Mouse (Mus musculus) hindbrain, embryonic 16.5 days (tissue): ENCODE measurements at regions not wholly inside any gene's neighbourhood (a gene's known extent, or its start where the extent isn't known, plus 50 kb on each side); places are given as distances from the start of the nearest gene placed in this dataset.

Experiments used
- ATAC-seq: fragments of 200-750 bp; cut with Nextera tagmentation; 2 replicates; pipeline ENCODE4 v1.8.0; 2017; ENCODE audit warnings: moderate TSS enrichment, moderate library complexity
- H3K27ac ChIP-seq: fragments of 300-500 bp; sonication (generic); 2 replicates; pipeline ENCODE4 v1.5.1; 2014; ENCODE audit warnings: low read depth, mild to moderate bottlenecking, control low read depth, low read length, moderate library complexity
- H3K27me3 ChIP-seq: fragments of 300-500 bp; sonication (generic); replicated peaks from 2 replicates; pipeline ENCODE4 v1.6.1; 2014; ENCODE audit warnings: low read length; ENCODE audit not compliant: control insufficient read depth, insufficient read depth
- H3K36me3 ChIP-seq: fragments of 300-500 bp; sonication (generic); 2 replicates; pipeline ENCODE4 v1.6.1; 2014; ENCODE audit warnings: mild to moderate bottlenecking, low read length, moderate library complexity, mixed read lengths; ENCODE audit not compliant: control insufficient read depth, insufficient read depth
- H3K4me1 ChIP-seq: fragments of 300-500 bp; sonication (generic); 2 replicates; pipeline ENCODE4 v1.6.1; 2014; ENCODE audit warnings: low read depth, low read length; ENCODE audit not compliant: control insufficient read depth, insufficient read depth
- H3K4me2 ChIP-seq: fragments of 300-500 bp; sonication (generic); 2 replicates; pipeline ENCODE4 v1.6.1; 2014; ENCODE audit warnings: mild to moderate bottlenecking, low read length, control low read depth, moderate library complexity
- H3K4me3 ChIP-seq: fragments of 300-500 bp; sonication (generic); 2 replicates; pipeline ENCODE4 v1.5.1; 2014; ENCODE audit warnings: mild to moderate bottlenecking, low read length, control low read depth, moderate library complexity
- H3K9ac ChIP-seq: fragments of 300-500 bp; sonication (generic); 2 replicates; pipeline ENCODE4 v1.6.1; 2014; ENCODE audit warnings: low read depth, mild to moderate bottlenecking, control low read depth, low read length, moderate library complexity
- H3K9me3 ChIP-seq: fragments of 300-500 bp; sonication (generic); 2 replicates; pipeline ENCODE4 v1.6.1; 2014; ENCODE audit warnings: mild to moderate bottlenecking, low read length, moderate library complexity; ENCODE audit not compliant: control insufficient read depth
- WGBS: fragments of 180-500 bp; shearing (Covaris S2); extraction: QIAGEN DNeasy Blood & Tissue Kit; methylation state at CpG from one replicate; pipeline ENCODE4 v1.1.7; 2014; 5-methylcytosine and 5-hydroxymethylcytosine counted together

DNA sequence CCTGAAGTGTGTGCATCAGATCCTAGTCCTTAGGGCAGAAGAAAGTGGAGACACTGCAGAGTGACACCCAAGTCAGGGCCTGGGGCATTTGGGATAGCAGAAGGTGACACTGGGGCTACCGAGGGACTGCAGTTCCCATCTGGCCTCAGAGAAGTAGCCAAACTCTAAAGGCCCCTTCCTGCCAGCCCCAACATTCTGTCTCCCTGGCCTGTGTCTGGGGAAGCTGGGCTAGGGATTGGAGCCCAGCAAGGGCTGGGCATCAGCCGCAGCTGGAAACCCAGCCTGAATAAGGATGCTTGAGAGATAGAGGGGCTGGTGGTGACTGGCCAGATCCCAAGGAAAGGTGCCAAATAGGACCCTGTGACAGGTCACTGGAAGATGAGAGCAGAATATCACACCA is 177.2 kb downstream of the Ptpru start:
- ATAC-seq = no peak
- H3K36me3 ChIP-seq = no peaks in the 10 kb centered on the region
- no peak overlapping the region for H3K4me2 ChIP-seq
- WGBS = 66% methylated on average over 2 of the region's 2 CpGs
- no peaks in the 10 kb centered on the region for H3K27me3 ChIP-seq
- H3K27ac ChIP-seq = no peak overlapping the region
- no peaks in the 10 kb centered on the region; the same call in 1 of the 2 replicates for H3K4me1 ChIP-seq
- no peaks in the 10 kb centered on the region for H3K9me3 ChIP-seq
- no peak overlapping the region for H3K9ac ChIP-seq
- no peak overlapping the region for H3K4me3 ChIP-seq

GRCm38 (mm10) chr4:131671784-131672515 is 166.1 kb downstream of the Ptpru start:
- Histone ChIP-seq H3K9ac (no peak overlapping the region), H3K9me3 (no peaks in the 10 kb centered on the region), H3K27me3 (no peaks in the 10 kb centered on the region), H3K4me3 (no peak overlapping the region), H3K27ac (no peak overlapping the region), H3K4me1 (no peaks in the 10 kb centered on the region), H3K36me3 (no peaks in the 10 kb centered on the region), H3K4me2 (no peak overlapping the region)
- no peak for ATAC-seq
- 65% methylated on average over 10 of the region's 11 CpGs for WGBS

- no peaks in the 10 kb centered on the region for H3K9me3 ChIP-seq
- no peak for ATAC-seq
- H3K4me2 ChIP-seq = no peak overlapping the region
- no peaks in the 10 kb centered on the region for H3K36me3 ChIP-seq
- H3K9ac ChIP-seq = no peak overlapping the region
- H3K4me3 ChIP-seq = no peak overlapping the region
- no peak overlapping the region for H3K27ac ChIP-seq
- 82% methylated on average over 7 of the region's 7 CpGs for WGBS
- no peaks in the 10 kb centered on the region for H3K27me3 ChIP-seq
- H3K4me1 ChIP-seq = no peaks in the 10 kb centered on the region
Measured at GRCm38 (mm10) chr4:131677966-131678365, 160.1 kb downstream of the Ptpru start.

DNA sequence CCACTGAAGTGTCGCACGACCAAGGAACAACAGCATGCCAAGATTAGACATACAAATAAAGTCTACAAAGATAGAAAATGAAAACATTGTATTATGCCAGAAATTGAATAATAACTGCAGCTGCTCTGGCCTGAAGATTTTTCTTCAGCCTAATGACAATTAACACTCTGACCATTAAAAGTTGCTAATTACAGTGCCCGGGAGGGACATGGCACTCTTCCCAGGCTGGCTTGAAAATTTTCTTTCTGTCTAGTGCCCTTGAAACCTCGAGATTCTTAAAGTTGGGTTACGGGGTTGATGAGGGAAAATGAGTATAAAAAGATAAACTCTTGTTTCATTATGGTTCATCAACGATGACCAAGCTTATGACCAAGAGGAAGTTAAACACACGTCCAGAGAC is 154.9 kb downstream of the Ptpru start:
- H3K9ac ChIP-seq = no peak overlapping the region
- WGBS = 66% methylated on average over 7 of the region's 7 CpGs
- H3K9me3 ChIP-seq = no peaks in the 10 kb centered on the region
- no peaks in the 10 kb centered on the region for H3K27me3 ChIP-seq
- H3K4me1 ChIP-seq = no peaks in the 10 kb centered on the region
- ATAC-seq = no peak
- H3K4me2 ChIP-seq = no peak overlapping the region
- H3K4me3 ChIP-seq = no peak overlapping the region
- H3K27ac ChIP-seq = no peak overlapping the region
- no peaks in the 10 kb centered on the region for H3K36me3 ChIP-seq

DNA sequence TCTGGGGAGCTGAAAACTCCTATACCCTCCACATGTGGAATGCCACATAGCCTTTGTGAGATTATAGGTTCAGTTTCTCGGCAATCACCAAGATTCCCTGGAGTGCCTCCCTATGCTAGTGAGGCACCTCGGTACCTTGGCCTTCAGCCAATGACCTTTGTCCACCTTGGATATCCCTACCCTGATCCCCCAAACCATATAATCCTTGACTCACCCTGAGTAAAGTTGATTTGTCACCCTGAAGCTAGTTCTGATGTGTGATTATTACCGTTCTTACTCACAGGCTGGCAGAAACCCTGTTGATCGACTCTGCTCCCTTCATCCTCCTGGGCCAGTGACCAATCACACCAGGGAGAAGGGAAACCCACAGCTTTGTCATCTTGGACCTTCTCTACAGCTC is 152.5 kb downstream of the Ptpru start:
- no peak for ATAC-seq
- Histone ChIP-seq H3K27me3 (no peaks in the 10 kb centered on the region), H3K9ac (no peak overlapping the region), H3K9me3 (no peaks in the 10 kb centered on the region), H3K4me2 (no peak overlapping the region), H3K36me3 (no peaks in the 10 kb centered on the region), H3K4me1 (no peaks in the 10 kb centered on the region), H3K27ac (no peak overlapping the region), H3K4me3 (no peak overlapping the region)
- WGBS = 93% methylated on average over 4 of the region's 4 CpGs

- Histone ChIP-seq H3K4me3 (no peak overlapping the region), H3K27ac (no peak overlapping the region), H3K27me3 (no peaks in the 10 kb centered on the region), H3K36me3 (no peaks in the 10 kb centered on the region), H3K9ac (no peak overlapping the region), H3K4me1 (no peaks in the 10 kb centered on the region), H3K9me3 (no peaks in the 10 kb centered on the region), H3K4me2 (no peak overlapping the region)
- no peak for ATAC-seq
- WGBS = 14% methylated on average over 5 of the region's 5 CpGs
Measured at GRCm38 (mm10) chr4:131694232-131694631, 143.9 kb downstream of the Ptpru start.

- WGBS = 79% methylated on average over 26 of the region's 26 CpGs
- no peak overlapping the region for H3K4me3 ChIP-seq
Measured at GRCm38 (mm10) chr4:131695941-131696912, 141.9 kb downstream of the Ptpru start.

More at GRCm38 (mm10) chr4:131695941-131696912, 141.9 kb downstream of the Ptpru start:
- Histone ChIP-seq H3K27me3 (no peaks in the 10 kb centered on the region), H3K27ac (no peak overlapping the region), H3K9me3 (no peaks in the 10 kb centered on the region), H3K9ac (no peak overlapping the region), H3K4me2 (no peak overlapping the region), H3K4me1 (no peaks in the 10 kb centered on the region), H3K36me3 (no peaks in the 10 kb centered on the region)
- no peak for ATAC-seq
